Mouse (Mus musculus) stomach, postnatal 0 days (tissue): ENCODE data around the gene Xrcc4. TPM values are rescaled to one million over a fixed set of nuclear protein-coding genes. Genes with fewer than 3 reads are reported as not detected.

Experiments
- ATAC-seq: fragments of 200-750 bp; cut with Nextera tagmentation; 2 replicates; pipeline ENCODE4 v1.8.0; 2017; ENCODE audit not compliant: low FRiP score, low TSS enrichment
- DNase-seq: peaks from one replicate; pipeline ENCODE4 v3.0.0-alpha.2; 2016; ENCODE audit warnings: low spot score
- H3K27ac ChIP-seq: fragments of 300-500 bp; sonication (generic); replicated peaks from 2 replicates; pipeline ENCODE4 v1.5.1; 2014; ENCODE audit warnings: mild to moderate bottlenecking, control low read depth
- H3K27me3 ChIP-seq: fragments of 300-500 bp; sonication (generic); 2 replicates; pipeline ENCODE4 v1.6.1; 2014; ENCODE audit warnings: low read length; ENCODE audit not compliant: control insufficient read depth, insufficient read depth
- H3K36me3 ChIP-seq: fragments of 300-500 bp; sonication (generic); 2 replicates; pipeline ENCODE4 v1.6.1; 2014; ENCODE audit warnings: low read length, mixed read lengths; ENCODE audit not compliant: control insufficient read depth, insufficient read depth
- H3K4me1 ChIP-seq: fragments of 300-500 bp; sonication (generic); replicated peaks from 2 replicates; pipeline ENCODE4 v1.6.1; 2014; ENCODE audit warnings: antibody characterized with exemption; ENCODE audit not compliant: control insufficient read depth, insufficient read depth
- H3K4me2 ChIP-seq: fragments of 300-500 bp; sonication (generic); replicated peaks from 2 replicates; pipeline ENCODE4 v1.6.1; 2014; ENCODE audit warnings: low read depth, mild to moderate bottlenecking, control low read depth, moderate library complexity
- H3K4me3 ChIP-seq: fragments of 300-500 bp; sonication (generic); 2 replicates; pipeline ENCODE4 v1.5.1; 2014; ENCODE audit warnings: low read depth, low read length, control low read depth
- H3K9ac ChIP-seq: fragments of 300-500 bp; sonication (generic); 2 replicates; pipeline ENCODE4 v1.6.1; 2014; ENCODE audit warnings: mild to moderate bottlenecking, low read length, control low read depth, mixed read lengths
- H3K9me3 ChIP-seq: fragments of 300-500 bp; sonication (generic); 2 replicates; pipeline ENCODE4 v1.6.1; 2016; ENCODE audit warnings: low read length; ENCODE audit not compliant: control insufficient read depth
- CTCF ChIP-seq: IDR thresholded peaks from 2 replicates; pipeline ENCODE4 v1.5.1; 2016; ENCODE audit warnings: antibody characterized with exemption, low read depth, mild to moderate bottlenecking, moderate library complexity
- EP300 ChIP-seq: optimal IDR thresholded peaks from 2 replicates; pipeline ENCODE3; 2016; ENCODE audit warnings: antibody characterized with exemption
- WGBS: fragments of 180-500 bp; shearing (Covaris S2); extraction: QIAGEN DNeasy Blood & Tissue Kit; methylation state at CpG from one replicate; pipeline ENCODE4 v1.1.7; 2014; 5-methylcytosine and 5-hydroxymethylcytosine counted together
- polyA plus RNA-seq: library from polyadenylated mRNA; unstranded; fragments of >200 nt; fragmentation: Nextera tagmentation; extraction: Ambion mirVana; gene quantifications from 2 replicates; pipeline ENCODE4 v1.2.1, GENCODE M21; 2015

Xrcc4 gene
- polyA plus RNA-seq, 1 experiment from 2014 or later: 11.0 TPM

- ATAC-seq (no peak), DNase-seq (no peak)
- H3K36me3 ChIP-seq: no peaks in the 10 kb centered on the region
- 53% methylated on average over 2 of the region's 2 CpGs for WGBS
- no peak for TF ChIP-seq EP300
- no peak for TF ChIP-seq CTCF
- H3K4me2 ChIP-seq: no peak overlapping the region
- no peaks in the 10 kb centered on the region for H3K4me1 ChIP-seq
- no peaks in the 10 kb centered on the region for H3K9me3 ChIP-seq
- H3K9ac ChIP-seq: no peak overlapping the region
- H3K27me3 ChIP-seq: no peaks in the 10 kb centered on the region
- no peak overlapping the region for H3K4me3 ChIP-seq
- no peak overlapping the region for H3K27ac ChIP-seq
Observed at GRCm38 (mm10) chr13:90032523-90032922, 56.9 kb downstream of the Xrcc4 start.

- no peaks in the 10 kb centered on the region for H3K9me3 ChIP-seq
- H3K36me3 ChIP-seq: no peaks in the 10 kb centered on the region
- no peak overlapping the region for H3K4me2 ChIP-seq
- ATAC-seq (no peak), DNase-seq (no peak)
- WGBS: 59% methylated on average over 3 of the region's 3 CpGs
- TF ChIP-seq EP300 (no peak), CTCF (no peak)
- no peak overlapping the region for H3K4me3 ChIP-seq
- H3K4me1 ChIP-seq: no peaks in the 10 kb centered on the region
- H3K9ac ChIP-seq: no peak overlapping the region
- H3K27me3 ChIP-seq: no peaks in the 10 kb centered on the region
- no peak overlapping the region for H3K27ac ChIP-seq
Observed at GRCm38 (mm10) chr13:90030911-90031310, 58.5 kb downstream of the Xrcc4 start.

GRCm38 (mm10) chr13:90012620-90013019 is 76.8 kb downstream of the Xrcc4 start:
- H3K4me2 ChIP-seq: no peak overlapping the region
- 56% methylated on average over 3 of the region's 3 CpGs for WGBS
- DNase-seq: no peak
- H3K9ac ChIP-seq: no peak overlapping the region
- no peaks in the 10 kb centered on the region for H3K27me3 ChIP-seq
- ATAC-seq: no peak
- TF ChIP-seq EP300 (no peak), CTCF (no peak)
- H3K27ac ChIP-seq: no peak overlapping the region
- no peaks in the 10 kb centered on the region for H3K9me3 ChIP-seq
- no peaks in the 10 kb centered on the region for H3K4me1 ChIP-seq
- H3K4me3 ChIP-seq: no peak overlapping the region
- no peaks in the 10 kb centered on the region for H3K36me3 ChIP-seq

GRCm38 (mm10) chr13:90012198-90012597 is 77.2 kb downstream of the Xrcc4 start:
- TF ChIP-seq CTCF (no peak), EP300 (no peak)
- WGBS: 32% methylated on average over 8 of the region's 8 CpGs
- H3K9me3 ChIP-seq: no peaks in the 10 kb centered on the region
- no peak overlapping the region for H3K27ac ChIP-seq
- no peaks in the 10 kb centered on the region for H3K27me3 ChIP-seq
- H3K9ac ChIP-seq: no peak overlapping the region
- DNase-seq (no peak), ATAC-seq (no peak)
- H3K36me3 ChIP-seq: no peaks in the 10 kb centered on the region
- no peak overlapping the region for H3K4me3 ChIP-seq
- no peaks in the 10 kb centered on the region for H3K4me1 ChIP-seq
- H3K4me2 ChIP-seq: no peak overlapping the region

GRCm38 (mm10) chr13:90011129-90011528 is 78.3 kb downstream of the Xrcc4 start:
- H3K36me3 ChIP-seq: no peaks in the 10 kb centered on the region
- H3K27me3 ChIP-seq: no peaks in the 10 kb centered on the region
- H3K9me3 ChIP-seq: no peaks in the 10 kb centered on the region
- H3K4me3 ChIP-seq: no peak overlapping the region
- DNase-seq (no peak), ATAC-seq (peak; percentile 64)
- no peak overlapping the region for H3K27ac ChIP-seq
- WGBS: 59% methylated on average over 8 of the region's 8 CpGs
- no peak overlapping the region for H3K4me2 ChIP-seq
- no peak overlapping the region for H3K9ac ChIP-seq
- H3K4me1 ChIP-seq: no peaks in the 10 kb centered on the region
- no peak for TF ChIP-seq CTCF
- TF ChIP-seq EP300: no peak

- no peak overlapping the region for H3K9ac ChIP-seq
- TF ChIP-seq CTCF (no peak), EP300 (no peak)
- H3K4me2 ChIP-seq: no peak overlapping the region
- H3K27ac ChIP-seq: no peak overlapping the region
- ATAC-seq (no peak), DNase-seq (no peak)
- no peak overlapping the region for H3K4me3 ChIP-seq
- no peaks in the 10 kb centered on the region for H3K36me3 ChIP-seq
- no peaks in the 10 kb centered on the region for H3K27me3 ChIP-seq
- no peaks in the 10 kb centered on the region for H3K4me1 ChIP-seq
- no peaks in the 10 kb centered on the region for H3K9me3 ChIP-seq
Observed at GRCm38 (mm10) chr13:90009786-90010185, 79.6 kb downstream of the Xrcc4 start.
